Mouse (Mus musculus): ENCODE measurements around the gene Nfkb1.

Gene Nfkb1

GRCm38 (mm10) chr3:135630430-135631095 is 60.8 kb downstream of the Nfkb1 start:
- no peak for DNase-seq (ENCODE audit: low spot score)

GRCm38 (mm10) chr3:135629830-135630355 is 61.5 kb downstream of the Nfkb1 start:
- DNase-seq (ENCODE audit: low spot score): no peak

GRCm38 (mm10) chr3:135628706-135629169 is 62.6 kb downstream of the Nfkb1 start:
- DNase-seq (ENCODE audit: low spot score): no peak

GRCm38 (mm10) chr3:135628000-135628705 is 63.2 kb downstream of the Nfkb1 start:
- no peak for DNase-seq (ENCODE audit: low spot score)

GRCm38 (mm10) chr3:135625290-135625689 is 66.1 kb downstream of the Nfkb1 start:
- no peak for DNase-seq (ENCODE audit: low spot score)

DNA sequence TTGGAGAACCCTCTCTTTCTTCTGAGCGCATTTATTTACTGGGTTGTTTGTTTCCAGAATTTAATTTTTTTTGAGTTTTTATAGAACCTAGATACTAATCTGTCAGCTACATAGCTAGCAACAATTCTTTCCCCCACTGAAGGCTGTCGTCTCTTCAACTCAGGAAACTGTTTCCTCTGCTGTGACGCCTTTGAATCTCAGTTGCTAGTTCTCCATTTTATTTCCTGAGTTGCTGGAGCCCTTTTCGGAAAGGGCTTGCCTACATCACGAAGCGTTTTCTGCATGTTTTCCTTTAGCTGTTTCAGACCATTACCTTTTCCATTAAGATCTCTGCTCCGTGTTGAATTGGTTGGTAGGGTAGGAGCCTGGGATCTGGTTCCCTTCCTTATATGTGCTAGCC is 74.6 kb downstream of the Nfkb1 start:
- DNase-seq (ENCODE audit: low spot score): no peak

DNA sequence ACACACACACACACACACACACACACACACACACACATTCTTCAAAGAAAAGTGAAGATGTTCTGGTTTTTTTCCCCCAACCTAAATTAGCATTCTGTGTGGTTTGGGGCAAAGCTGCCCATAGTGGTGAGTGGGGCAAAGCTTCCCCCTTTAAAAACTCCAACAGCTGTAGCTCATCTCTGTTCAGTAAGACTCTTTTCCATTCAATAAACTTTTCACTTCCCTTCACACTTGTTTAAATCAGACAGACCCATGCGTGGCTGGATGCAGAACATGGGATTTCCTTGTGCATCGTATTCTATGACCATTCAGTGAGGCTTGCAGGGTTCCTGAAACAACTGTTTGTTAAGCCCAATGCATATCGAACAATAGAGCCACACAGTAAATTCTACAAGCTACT is 77.0 kb downstream of the Nfkb1 start:
- no peak for DNase-seq (ENCODE audit: low spot score)

GRCm38 (mm10) chr3:135610221-135610620 is 81.1 kb downstream of the Nfkb1 start:
- DNase-seq (ENCODE audit: low spot score): no peak

DNA sequence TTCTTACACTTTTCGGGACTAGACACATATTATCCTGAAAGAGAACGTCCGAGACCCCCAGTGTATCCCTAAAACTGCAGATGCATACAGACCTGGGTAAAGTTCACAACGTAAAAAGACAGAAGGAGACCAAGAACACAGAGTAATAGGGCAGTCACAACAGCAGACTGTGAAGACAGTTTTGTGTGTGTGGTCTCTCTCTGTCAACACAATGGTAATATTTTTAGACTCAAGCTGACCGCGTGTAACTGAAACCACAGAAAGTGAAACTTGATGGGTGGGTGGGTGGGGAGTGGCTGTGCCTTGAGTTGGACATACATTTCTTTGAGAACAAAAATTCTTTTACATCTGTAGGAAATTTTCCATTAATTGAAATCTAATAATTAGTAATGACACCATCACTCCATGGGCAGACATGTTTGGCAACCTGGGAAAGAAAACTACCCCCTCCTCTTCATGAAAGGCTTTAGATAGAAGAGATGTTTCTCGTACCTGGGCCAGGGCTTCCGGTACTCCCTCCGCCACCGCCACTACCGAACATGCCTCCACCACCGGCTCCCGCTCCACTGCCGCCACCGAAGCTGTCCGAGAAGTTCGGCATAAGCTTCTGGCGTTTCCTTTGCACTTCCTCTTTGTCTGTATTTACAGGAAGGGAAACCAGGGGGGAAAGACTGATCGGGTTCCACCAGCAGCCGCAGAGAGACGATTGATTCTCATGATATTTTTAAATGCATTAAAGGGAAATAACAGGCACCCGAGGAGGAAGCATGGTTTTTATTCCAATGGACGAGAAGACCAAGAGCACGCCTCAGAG is 83.5 kb downstream of the Nfkb1 start:
- no peak for DNase-seq (ENCODE audit: low spot score)

DNA sequence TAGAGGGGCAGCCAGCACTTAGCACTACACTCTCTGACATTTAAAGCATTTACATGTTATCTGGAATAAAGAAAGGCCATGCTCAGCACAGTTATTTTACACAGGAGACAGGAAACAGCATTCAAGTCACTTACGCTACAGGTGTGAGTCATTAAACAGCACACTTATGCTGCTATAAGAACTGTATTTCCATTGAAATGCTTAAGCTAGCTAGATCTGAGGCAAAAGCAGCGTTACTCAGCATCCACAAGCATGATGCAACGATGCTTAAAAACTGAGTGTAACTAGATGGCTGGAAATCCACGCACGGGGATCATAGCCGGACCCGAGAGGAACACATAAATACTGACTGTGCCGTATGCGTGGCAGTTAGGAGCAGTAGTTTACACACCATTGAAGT is 84.3 kb downstream of the Nfkb1 start:
- no peak for DNase-seq (ENCODE audit: low spot score)

GRCm38 (mm10) chr3:135606592-135606991 is 84.8 kb downstream of the Nfkb1 start:
- no peak for DNase-seq (ENCODE audit: low spot score)

DNA sequence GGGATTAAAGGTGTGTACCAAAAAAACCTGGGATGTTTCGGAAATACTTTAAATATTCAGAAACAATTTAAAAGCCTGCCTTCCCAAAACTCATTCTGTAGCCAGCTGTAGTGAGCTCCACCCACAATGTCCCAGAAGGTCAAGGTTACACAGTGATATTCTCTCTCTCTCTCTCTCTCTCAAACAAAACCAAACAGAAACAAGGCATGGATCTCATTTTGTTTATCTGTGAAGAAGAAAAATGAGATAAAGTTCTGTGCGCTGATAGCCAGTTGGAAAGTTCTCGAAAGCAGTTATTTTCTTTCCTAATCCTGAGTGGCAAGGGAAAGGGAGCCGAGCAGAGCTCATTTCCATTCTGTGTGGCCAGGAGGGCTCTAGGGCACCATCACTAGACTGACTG is 85.9 kb downstream of the Nfkb1 start:
- no peak for DNase-seq (ENCODE audit: low spot score)

DNA sequence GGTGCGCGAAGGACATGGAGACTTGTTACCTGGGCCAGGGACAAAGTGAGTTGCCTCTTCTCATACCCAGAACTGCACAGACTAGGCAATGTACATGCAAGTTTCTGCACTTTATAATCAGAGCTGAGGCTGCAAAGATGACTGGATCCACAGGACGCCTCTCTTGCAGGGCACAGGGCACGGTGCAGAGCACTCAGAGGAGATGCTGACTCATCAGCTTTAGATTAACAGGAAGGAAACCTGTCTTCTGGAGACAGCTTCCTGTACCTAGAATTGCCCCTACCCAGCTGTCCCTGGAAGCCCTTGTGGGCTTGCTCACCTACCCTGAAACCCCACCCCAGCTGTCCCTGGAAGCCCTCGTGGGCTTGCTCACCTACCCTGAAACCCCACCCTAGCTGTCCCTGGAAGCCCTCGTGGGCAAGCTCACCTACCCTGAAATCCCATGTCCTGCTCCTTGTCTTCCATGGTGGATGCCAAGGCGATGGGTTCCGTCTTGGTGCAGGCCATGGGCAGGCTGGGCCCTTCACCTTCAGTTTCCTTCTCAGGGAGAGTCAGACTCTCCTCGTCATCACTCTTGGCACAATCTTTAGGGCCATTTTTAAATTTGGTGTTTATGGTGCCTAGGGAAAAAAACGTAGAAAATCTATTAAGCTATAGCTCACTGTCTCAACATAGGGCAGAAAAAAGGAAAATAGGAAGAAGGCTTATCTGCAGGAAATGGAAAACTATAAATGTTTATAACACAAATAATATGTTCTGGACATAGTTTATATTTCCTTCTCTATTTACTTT is 86.5 kb downstream of the Nfkb1 start:
- DNase-seq (ENCODE audit: low spot score): no peak

- DNase-seq (ENCODE audit: low spot score): no peak
Measured at GRCm38 (mm10) chr3:135602731-135603130, 88.6 kb downstream of the Nfkb1 start.

DNA sequence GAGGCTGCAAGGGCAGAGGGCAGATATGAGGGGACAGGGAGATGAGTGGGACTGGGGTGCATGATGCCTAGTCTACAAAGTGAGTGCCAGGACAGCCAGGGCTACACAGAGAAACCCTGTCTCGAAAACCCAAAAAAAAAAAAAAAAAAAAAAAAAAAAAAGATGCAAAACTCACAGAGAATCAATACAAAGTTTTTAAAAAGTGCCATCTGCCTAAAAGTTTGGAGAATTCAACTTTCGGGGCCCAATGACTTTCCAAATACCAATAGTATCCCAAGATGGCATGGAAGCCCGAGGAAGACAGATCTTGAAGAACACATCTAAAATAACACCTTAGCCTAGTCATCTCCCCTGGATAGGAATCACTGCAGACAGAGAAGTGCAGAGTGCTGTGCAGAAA is 93.0 kb downstream of the Nfkb1 start:
- no peak for DNase-seq (ENCODE audit: low spot score)

GRCm38 (mm10) chr3:135597014-135597413 is 94.3 kb downstream of the Nfkb1 start:
- DNase-seq (ENCODE audit: low spot score): no peak

GRCm38 (mm10) chr3:135594238-135594917 is 97.0 kb downstream of the Nfkb1 start:
- DNase-seq (ENCODE audit: low spot score): no peak

- DNase-seq (ENCODE audit: low spot score): no peak
Measured at GRCm38 (mm10) chr3:135592011-135592410, 99.3 kb downstream of the Nfkb1 start.

GRCm38 (mm10) chr3:135591376-135591775 is 100.0 kb downstream of the Nfkb1 start:
- DNase-seq (ENCODE audit: low spot score): no peak

GRCm38 (mm10) chr3:135590471-135590870 is 100.9 kb downstream of the Nfkb1 start:
- no peak for DNase-seq (ENCODE audit: low spot score)

DNA sequence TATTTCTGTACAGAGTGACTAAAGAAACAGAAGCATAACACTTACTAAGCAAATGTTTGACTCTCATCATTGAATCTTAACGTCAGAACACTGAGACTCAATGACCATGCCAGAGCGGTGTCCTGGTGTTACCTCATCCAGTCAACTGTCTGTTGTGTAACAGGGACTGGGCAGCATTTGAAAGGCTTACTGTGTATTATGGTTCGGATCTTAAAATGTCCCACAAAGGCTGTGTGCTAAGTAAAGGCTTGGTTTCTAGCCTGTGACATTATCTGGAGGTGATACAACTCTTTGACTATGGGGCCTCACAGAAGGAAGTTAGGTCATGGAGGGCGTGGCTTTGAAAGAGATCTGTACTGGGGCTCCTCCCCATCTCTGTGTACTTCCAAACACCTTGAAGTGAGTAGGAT is 104.9 kb downstream of the Nfkb1 start:
- DNase-seq (ENCODE audit: low spot score): no peak

Data from layer of hippocampus, adult 9-10 months (tissue).